Mouse (Mus musculus): ENCODE measurements at regions not wholly inside any gene's neighbourhood (a gene's known extent, or its start where the extent isn't known, plus 50 kb on each side); places are given as distances from the start of the nearest gene placed in this dataset.

DNA sequence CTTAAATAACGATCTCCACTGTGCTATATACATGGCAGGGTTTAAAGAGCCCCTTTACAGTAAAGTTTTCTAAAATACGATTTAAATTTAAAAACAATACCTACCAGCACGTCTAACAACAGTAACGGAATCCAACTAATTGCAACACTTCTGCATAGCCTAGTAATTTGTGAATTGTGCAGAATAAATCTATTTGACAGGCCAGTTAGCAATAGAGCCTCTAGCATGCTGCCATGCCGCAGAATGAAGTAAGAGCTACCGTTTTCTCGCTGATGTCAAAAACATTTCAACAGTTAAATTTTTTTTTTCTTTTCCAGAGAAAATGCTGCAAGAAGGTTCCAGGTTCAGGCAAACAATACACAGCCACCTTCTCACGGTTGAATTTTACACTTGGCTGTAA is 454.0 kb upstream of the Adgrl2 start:
- H3K9ac ChIP-seq (replicated peaks): peak overlapping the region; percentile 48

DNA sequence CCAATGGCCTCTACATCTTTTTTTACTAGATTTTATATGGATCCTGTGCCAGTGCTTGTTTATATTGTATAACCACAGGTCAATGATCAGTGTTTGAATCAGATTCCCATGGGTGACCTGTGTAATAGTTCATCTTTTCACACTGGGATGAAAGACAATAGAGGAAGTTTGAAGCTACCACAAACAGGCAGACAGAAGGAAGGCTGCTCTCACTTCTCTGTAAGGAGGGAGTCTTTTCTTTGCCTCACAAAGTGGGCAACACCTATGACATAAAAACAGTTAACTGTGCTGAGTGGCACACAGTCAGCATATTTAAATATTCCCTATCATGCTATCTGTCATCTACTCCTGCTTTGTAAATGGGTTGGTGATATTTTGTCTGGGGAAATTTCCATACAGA is 450.9 kb upstream of the Adgrl2 start:
- Histone ChIP-seq H3K27ac (replicated peaks) (no peak overlapping the region), H3K4me2 (no peak overlapping the region), H3K4me1 (peaks cover 6% of the 10 kb centered on the region; the same call in 1 of the 2 replicates), H3K4me3 (replicated peaks) (no peak overlapping the region), H3K36me3 (no peaks in the 10 kb centered on the region), H3K9me3 (replicated peaks) (no peaks in the 10 kb centered on the region), H3K9ac (replicated peaks) (no peak overlapping the region), H3K27me3 (replicated peaks) (no peaks in the 10 kb centered on the region)
- no peak for ATAC-seq (ENCODE audit: low FRiP score)

More for the DNA sequence above, 454.0 kb upstream of the Adgrl2 start:
- Histone ChIP-seq H3K4me3 (replicated peaks) (peak overlapping the region; percentile 46), H3K9me3 (replicated peaks) (no peaks in the 10 kb centered on the region), H3K4me2 (peak overlapping the region; percentile 56), H3K27ac (replicated peaks) (no peak overlapping the region; the same call in 1 of the 2 replicates), H3K4me1 (peaks cover 6% of the 10 kb centered on the region; the same call in 1 of the 2 replicates), H3K36me3 (no peaks in the 10 kb centered on the region), H3K27me3 (replicated peaks) (no peaks in the 10 kb centered on the region)
- 31% methylated on average over 8 of the region's 8 CpGs for WGBS
- 0 out of 2 replicates have a peak, but pooled peaks have one; percentile 48 for ATAC-seq (ENCODE audit: low FRiP score)

DNA sequence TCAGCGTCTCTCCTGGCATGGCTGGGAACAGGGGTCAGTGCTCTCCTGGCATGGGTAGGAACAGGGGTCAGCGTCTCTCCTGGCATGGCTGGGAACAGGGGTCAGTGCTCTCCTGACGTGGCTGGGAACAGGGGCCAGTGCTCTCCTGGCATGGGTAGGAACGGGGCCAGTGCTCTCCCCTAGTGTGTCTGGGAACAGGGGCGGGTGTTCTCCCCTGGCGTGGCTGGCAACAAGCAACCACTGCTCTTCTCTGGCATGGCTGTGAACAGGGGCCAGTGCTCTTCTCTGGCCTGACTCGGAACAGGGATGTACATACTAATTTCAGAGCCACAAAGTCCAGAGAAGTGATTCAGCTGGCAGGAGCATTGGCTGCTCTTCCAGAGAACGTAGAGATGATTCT is 447.4 kb upstream of the Adgrl2 start:
- Histone ChIP-seq H3K4me1 (no peaks in the 10 kb centered on the region; the same call in 1 of the 2 replicates), H3K4me3 (replicated peaks) (no peak overlapping the region), H3K27ac (replicated peaks) (no peak overlapping the region), H3K9me3 (replicated peaks) (no peaks in the 10 kb centered on the region), H3K36me3 (no peaks in the 10 kb centered on the region), H3K27me3 (replicated peaks) (no peaks in the 10 kb centered on the region), H3K4me2 (no peak overlapping the region), H3K9ac (replicated peaks) (no peak overlapping the region)
- no peak for ATAC-seq (ENCODE audit: low FRiP score)
- WGBS: 83% methylated on average over 8 of the region's 8 CpGs

DNA sequence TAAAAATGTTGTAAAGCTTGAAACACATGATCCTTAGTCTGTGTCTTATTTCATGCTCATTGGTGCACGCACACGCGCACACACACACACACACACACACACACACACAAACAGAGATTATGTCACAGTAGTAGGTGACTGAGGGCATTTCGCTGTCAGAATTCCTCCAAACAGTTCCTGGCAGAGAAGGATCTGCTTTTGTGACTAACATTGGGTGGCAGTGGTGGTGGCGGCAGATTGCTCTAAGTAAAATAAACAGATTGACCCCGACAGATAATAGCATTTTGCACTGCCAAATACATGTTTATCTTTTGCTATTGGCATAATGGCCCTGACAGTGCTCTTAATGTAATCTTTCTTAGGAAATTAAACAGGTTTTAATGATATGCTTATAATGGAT is 446.6 kb upstream of the Adgrl2 start:
- Histone ChIP-seq H3K4me1 (no peaks in the 10 kb centered on the region), H3K27ac (replicated peaks) (no peak overlapping the region), H3K27me3 (replicated peaks) (no peaks in the 10 kb centered on the region), H3K36me3 (no peaks in the 10 kb centered on the region), H3K9ac (replicated peaks) (no peak overlapping the region), H3K9me3 (replicated peaks) (no peaks in the 10 kb centered on the region), H3K4me2 (no peak overlapping the region), H3K4me3 (replicated peaks) (no peak overlapping the region)
- WGBS: 82% methylated on average over 6 of the region's 6 CpGs
- ATAC-seq (ENCODE audit: low FRiP score): no peak

DNA sequence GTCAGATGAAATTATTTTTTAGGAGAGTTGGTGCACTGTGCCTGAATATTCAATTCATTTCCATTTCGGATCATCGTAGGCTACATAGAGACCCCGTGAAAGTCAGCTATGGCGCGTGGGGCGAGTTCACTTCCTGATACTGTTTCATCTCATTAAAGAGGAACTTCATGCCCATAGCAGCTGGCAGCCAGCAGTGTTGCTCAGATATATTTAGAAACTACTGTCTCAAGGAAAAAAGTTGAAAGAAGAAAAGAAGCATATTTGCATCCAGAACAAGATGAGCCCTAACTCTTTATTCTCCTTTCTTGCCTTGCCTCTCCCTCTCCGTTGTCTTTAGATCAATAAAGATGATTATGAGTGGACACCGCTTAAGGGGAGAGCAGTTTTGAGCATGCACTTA is 446.1 kb upstream of the Adgrl2 start:
- Histone ChIP-seq H3K36me3 (no peaks in the 10 kb centered on the region), H3K9ac (replicated peaks) (no peak overlapping the region), H3K4me1 (no peaks in the 10 kb centered on the region), H3K4me3 (replicated peaks) (no peak overlapping the region), H3K4me2 (no peak overlapping the region), H3K27ac (replicated peaks) (no peak overlapping the region), H3K27me3 (replicated peaks) (no peaks in the 10 kb centered on the region), H3K9me3 (replicated peaks) (no peaks in the 10 kb centered on the region)
- WGBS: 85% methylated on average over 8 of the region's 8 CpGs
- ATAC-seq (ENCODE audit: low FRiP score): no peak

DNA sequence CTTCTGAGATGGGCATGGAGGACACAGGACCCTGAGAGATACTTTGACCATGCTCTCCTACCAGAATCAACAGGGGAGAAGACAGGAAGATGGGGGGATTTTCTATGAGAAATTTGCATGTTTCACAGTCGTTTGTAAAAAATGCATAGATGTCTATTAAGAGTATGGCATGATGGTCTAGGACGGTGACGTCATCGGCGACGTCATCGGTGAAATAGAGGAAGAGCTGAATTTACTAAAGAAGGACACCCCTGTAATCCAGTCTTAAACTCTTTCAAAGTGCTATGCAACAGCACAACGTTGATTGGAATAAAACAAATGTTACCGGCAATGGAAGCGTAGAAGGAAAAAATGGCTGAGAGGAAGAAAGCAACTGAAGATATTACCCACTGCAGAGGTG is 441.4 kb upstream of the Adgrl2 start:
- Histone ChIP-seq H3K9ac (replicated peaks) (no peak overlapping the region), H3K4me1 (no peaks in the 10 kb centered on the region), H3K9me3 (replicated peaks) (no peaks in the 10 kb centered on the region), H3K27ac (replicated peaks) (no peak overlapping the region), H3K4me3 (replicated peaks) (no peak overlapping the region), H3K27me3 (replicated peaks) (no peaks in the 10 kb centered on the region), H3K4me2 (no peak overlapping the region), H3K36me3 (no peaks in the 10 kb centered on the region)
- WGBS: 97% methylated on average over 10 of the region's 10 CpGs
- ATAC-seq (ENCODE audit: low FRiP score): no peak

DNA sequence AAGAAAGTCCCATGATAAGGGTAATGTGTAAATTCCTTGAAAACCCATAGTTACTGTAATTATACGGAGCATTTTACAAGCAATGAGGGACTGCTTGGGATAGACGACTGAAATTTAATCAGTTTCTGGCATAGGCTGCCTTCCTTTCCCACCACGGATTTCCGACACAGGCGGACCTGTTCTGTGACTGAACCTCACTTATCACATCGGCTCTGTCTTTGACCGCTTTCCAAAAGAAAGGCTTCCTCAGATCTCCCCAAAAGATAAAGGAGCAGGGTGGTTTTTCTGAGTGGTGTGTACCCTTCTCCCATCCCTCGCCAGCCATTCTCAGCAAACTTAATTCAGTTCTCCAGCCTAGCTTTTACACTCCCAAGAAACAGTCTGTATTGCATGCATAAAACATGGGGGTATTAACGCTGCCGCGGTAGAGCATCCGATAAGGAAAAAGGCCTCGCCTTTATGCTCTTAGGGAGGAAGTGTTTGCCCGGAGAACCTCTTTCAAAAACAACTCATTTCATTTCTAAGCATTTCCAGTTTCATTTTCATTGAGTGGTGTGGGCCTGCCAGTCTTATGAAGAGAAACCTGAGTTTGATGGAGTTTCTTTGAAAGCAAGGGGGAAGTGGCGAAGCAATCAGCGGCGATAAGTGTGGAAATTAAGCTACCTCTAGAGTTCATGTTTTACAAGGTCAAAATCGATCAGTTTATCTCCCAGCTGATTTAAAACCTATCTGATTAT is 435.8 kb upstream of the Adgrl2 start:
- H3K9ac ChIP-seq (replicated peaks): no peak overlapping the region
- no peaks in the 10 kb centered on the region for H3K27me3 ChIP-seq (replicated peaks)
- H3K36me3 ChIP-seq: no peaks in the 10 kb centered on the region
- H3K9me3 ChIP-seq (replicated peaks): no peaks in the 10 kb centered on the region
- WGBS: 51% methylated on average over 18 of the region's 18 CpGs
- ATAC-seq (ENCODE audit: low FRiP score): no peak
- peak overlapping the region; percentile 24 for H3K4me2 ChIP-seq
- H3K4me1 ChIP-seq: peaks cover 6% of the 10 kb centered on the region; the same call in 1 of the 2 replicates
- no peak overlapping the region for H3K4me3 ChIP-seq (replicated peaks)
- no peak overlapping the region for H3K27ac ChIP-seq (replicated peaks)

DNA sequence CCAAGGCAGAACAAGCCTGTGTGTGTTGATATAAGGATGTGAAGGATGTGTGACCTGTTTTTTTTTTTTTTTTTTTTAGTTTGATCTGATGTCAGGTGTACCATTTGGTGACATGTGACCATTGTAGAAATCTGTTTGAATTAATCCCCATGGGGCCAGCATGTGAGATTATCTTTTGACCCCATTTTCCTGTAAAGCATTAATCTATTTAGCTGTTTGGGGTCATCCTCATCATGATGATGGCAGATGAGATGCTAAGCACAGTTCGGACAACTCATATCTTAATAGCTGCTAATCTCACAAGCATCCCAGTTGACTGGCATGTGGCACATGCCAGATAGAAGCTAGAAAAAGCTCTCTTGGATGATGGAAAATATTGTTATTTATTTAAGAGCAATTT is 434.0 kb upstream of the Adgrl2 start:
- no peak overlapping the region for H3K27ac ChIP-seq (replicated peaks)
- no peak overlapping the region for H3K4me2 ChIP-seq
- H3K4me1 ChIP-seq: peaks cover 6% of the 10 kb centered on the region; the same call in 1 of the 2 replicates
- H3K9me3 ChIP-seq (replicated peaks): no peaks in the 10 kb centered on the region
- H3K36me3 ChIP-seq: no peaks in the 10 kb centered on the region
- 86% methylated on average over 1 of the region's 1 CpGs for WGBS
- no peak overlapping the region for H3K9ac ChIP-seq (replicated peaks)
- no peak for ATAC-seq (ENCODE audit: low FRiP score)
- no peaks in the 10 kb centered on the region for H3K27me3 ChIP-seq (replicated peaks)
- no peak overlapping the region for H3K4me3 ChIP-seq (replicated peaks)

DNA sequence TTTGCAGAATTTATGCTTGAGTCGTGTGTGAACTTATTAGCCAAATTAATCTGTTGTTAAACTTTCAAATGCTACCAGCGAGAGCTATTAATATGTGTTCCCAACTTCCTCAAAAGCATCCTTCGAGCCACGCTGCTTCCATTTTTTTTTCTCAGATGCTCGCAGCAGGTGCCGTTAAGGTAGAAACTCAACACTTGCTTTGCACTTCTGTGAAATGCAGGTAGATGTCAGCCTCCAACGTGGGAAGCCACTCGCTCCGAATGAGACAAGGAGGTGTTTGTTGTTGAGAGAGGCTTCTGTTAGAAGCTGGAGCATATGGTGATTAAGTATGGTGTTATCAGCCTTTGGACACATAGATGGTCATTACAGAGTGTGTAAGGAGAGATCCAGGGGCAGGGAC is 433.1 kb upstream of the Adgrl2 start:
- Histone ChIP-seq H3K4me2 (no peak overlapping the region), H3K27me3 (replicated peaks) (no peaks in the 10 kb centered on the region), H3K4me3 (replicated peaks) (no peak overlapping the region), H3K36me3 (no peaks in the 10 kb centered on the region), H3K9ac (replicated peaks) (no peak overlapping the region), H3K9me3 (replicated peaks) (no peaks in the 10 kb centered on the region), H3K27ac (replicated peaks) (no peak overlapping the region), H3K4me1 (peaks cover 6% of the 10 kb centered on the region; the same call in 1 of the 2 replicates)
- no peak for ATAC-seq (ENCODE audit: low FRiP score)
- 56% methylated on average over 9 of the region's 9 CpGs for WGBS

DNA sequence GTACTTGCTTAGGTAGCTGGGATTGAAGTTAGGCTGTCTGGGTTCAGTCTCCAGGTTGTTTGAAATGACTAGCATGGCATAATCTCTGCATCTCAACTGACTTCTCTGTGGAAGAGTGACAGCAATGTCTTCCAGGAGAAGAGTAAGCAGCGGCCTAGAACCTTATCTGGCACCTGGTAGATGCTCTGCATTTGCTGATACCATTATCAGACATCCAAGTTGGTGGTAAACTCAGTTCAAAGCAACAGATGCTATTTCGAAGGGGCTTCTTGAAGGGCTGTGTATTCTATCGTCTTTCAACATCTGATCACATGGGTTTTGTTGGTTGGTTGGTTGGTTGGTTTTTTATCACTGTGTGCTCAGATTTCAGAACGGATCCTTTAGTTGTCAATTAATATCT is 424.7 kb upstream of the Adgrl2 start:
- WGBS: 91% methylated on average over 4 of the region's 4 CpGs
- no peak overlapping the region for H3K27ac ChIP-seq (replicated peaks)
- H3K4me3 ChIP-seq (replicated peaks): no peak overlapping the region
- no peaks in the 10 kb centered on the region for H3K36me3 ChIP-seq
- no peak for ATAC-seq (ENCODE audit: low FRiP score)
- no peak overlapping the region for H3K9ac ChIP-seq (replicated peaks)
- H3K4me2 ChIP-seq: no peak overlapping the region
- H3K27me3 ChIP-seq (replicated peaks): no peaks in the 10 kb centered on the region
- no peaks in the 10 kb centered on the region for H3K9me3 ChIP-seq (replicated peaks)
- H3K4me1 ChIP-seq: no peaks in the 10 kb centered on the region

DNA sequence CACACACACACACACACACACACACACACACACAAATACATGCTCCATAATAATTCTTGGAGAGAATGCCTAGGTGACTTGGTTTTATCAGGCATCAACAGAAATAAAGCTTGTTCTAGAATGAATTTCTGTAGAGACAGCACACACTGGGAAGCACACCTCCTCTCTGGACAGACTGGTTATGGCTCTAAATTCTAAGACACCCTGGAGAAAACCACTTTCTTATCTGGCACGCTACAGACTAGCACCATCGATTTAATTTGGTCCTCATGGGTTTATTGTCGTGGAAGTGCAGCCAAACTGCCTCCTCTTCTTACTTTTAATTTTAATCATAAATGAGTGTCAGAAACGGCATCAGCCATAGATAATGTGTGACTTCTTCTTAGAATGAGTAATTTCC is 422.8 kb upstream of the Adgrl2 start:
- no peak overlapping the region for H3K4me2 ChIP-seq
- WGBS: 48% methylated on average over 4 of the region's 4 CpGs
- H3K9me3 ChIP-seq (replicated peaks): no peaks in the 10 kb centered on the region
- no peak overlapping the region for H3K9ac ChIP-seq (replicated peaks)
- no peak for ATAC-seq (ENCODE audit: low FRiP score)
- H3K4me3 ChIP-seq (replicated peaks): no peak overlapping the region
- no peaks in the 10 kb centered on the region for H3K27me3 ChIP-seq (replicated peaks)
- no peak overlapping the region for H3K27ac ChIP-seq (replicated peaks)
- no peaks in the 10 kb centered on the region for H3K4me1 ChIP-seq
- no peaks in the 10 kb centered on the region for H3K36me3 ChIP-seq

DNA sequence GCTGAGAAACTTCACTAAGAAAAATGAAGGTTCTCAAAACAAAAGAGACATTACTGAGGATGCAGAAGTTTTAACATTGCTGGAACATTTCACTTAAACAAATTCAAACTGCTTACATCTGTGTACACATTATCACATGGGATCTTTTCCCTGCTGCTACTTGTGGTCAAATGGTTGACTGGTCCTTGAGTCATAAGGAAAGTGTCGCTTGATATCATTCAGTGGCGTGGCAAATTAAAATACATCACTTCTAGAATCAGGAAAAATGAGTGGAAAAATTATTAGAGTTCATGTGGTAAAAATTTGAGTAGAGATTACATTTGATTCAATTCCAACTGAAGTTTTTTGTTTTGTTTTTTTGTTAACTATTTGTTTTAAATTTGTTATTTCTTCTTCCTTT is 420.2 kb upstream of the Adgrl2 start:
- Histone ChIP-seq H3K27me3 (replicated peaks) (no peaks in the 10 kb centered on the region), H3K4me3 (replicated peaks) (no peak overlapping the region), H3K27ac (replicated peaks) (no peak overlapping the region), H3K4me2 (no peak overlapping the region), H3K9me3 (replicated peaks) (no peaks in the 10 kb centered on the region), H3K9ac (replicated peaks) (no peak overlapping the region), H3K36me3 (no peaks in the 10 kb centered on the region), H3K4me1 (peaks cover 6% of the 10 kb centered on the region)
- no peak for ATAC-seq (ENCODE audit: low FRiP score)
- WGBS: 93% methylated on average over 2 of the region's 2 CpGs

All from neural tube, embryonic 15.5 days (tissue).